Mouse (Mus musculus): ENCODE results near the gene Hpcal1. TPM values are rescaled to one million over a fixed set of nuclear protein-coding genes. Genes with fewer than 3 reads are reported as not detected.

The Hpcal1 gene
- total RNA-seq, 1 experiment: 23.5 TPM

DNA sequence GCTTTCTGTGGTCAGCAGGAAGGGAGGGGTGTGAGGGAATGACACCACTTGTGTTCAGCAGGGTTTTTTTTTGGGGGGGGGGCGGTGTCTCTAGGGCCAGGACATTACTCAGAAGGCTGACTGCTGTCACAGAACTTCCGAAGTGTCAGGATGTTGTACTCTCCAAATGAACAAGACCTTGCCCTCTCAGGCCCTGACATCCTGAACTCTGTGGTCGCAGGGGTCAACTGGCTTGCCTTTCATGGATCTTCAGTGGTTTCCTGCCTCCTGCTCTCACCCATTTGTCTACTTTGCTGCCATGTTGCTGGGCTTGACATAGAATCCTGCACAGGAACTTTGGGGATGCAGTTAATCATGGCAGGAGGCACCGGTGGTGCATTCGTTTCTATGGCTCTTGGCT, 32.1 kb upstream of the Hpcal1 start:
- TF ChIP-seq ZC3H11A (IDR thresholded peaks at IDR 0.05; ENCODE audit: borderline replicate concordance, low read depth, low read length) (no peak), HCFC1 (IDR thresholded peaks at IDR 0.05; ENCODE audit: borderline replicate concordance, insufficient read depth, low read length) (no peak), CHD2 (IDR thresholded peaks at IDR 0.05; ENCODE audit: low read depth, low read length) (no peak), ZNF384 (IDR thresholded peaks at IDR 0.05; ENCODE audit: low read depth, low read length) (no peak), MAFK (IDR thresholded peaks at IDR 0.05; ENCODE audit: insufficient read depth, low read depth, low read length) (no peak)
- Histone ChIP-seq H3K9ac (ENCODE audit: insufficient read depth, low read depth, low read length, poor library complexity, severe bottlenecking) (no peak overlapping the region), H3K36me3 (ENCODE audit: control insufficient read depth, insufficient read depth, low read length, poor library complexity, severe bottlenecking) (no peaks in the 10 kb centered on the region), H3K4me1 (ENCODE audit: control insufficient read depth in 2 of 2, insufficient read depth in 2 of 2, low read length in 2 of 2, poor library complexity in 1 of 2) (peaks cover 0 to 2% of the 10 kb centered on the region in 2 experiments; a peak in 1 of 4 replicates), H3K4me3 (ENCODE audit: insufficient read depth in 1 of 2, low read depth in 1 of 2, low read length in 2 of 2, poor library complexity in 1 of 2, severe bottlenecking in 1 of 2) (no peak overlapping the region), H3K27ac (ENCODE audit: insufficient read depth, low read depth, low read length, poor library complexity, severe bottlenecking) (no peak overlapping the region), H3K9me3 (ENCODE audit: control insufficient read depth, insufficient read depth, low read depth, low read length) (no peaks in the 10 kb centered on the region)
- DNase-seq (ENCODE audit: low read depth, low spot score): no peak
- in situ Hi-C loops (cut with MboI; ENCODE audit: low sequenced_read_pairs in 2 of 2, unreplicated experiment in 2 of 2): loop anchor here in 1 of 2 experiments (10.0 kb wide), 1 partner anchor 84 kb away; no protein-coding TSS in a partner anchor

DNA sequence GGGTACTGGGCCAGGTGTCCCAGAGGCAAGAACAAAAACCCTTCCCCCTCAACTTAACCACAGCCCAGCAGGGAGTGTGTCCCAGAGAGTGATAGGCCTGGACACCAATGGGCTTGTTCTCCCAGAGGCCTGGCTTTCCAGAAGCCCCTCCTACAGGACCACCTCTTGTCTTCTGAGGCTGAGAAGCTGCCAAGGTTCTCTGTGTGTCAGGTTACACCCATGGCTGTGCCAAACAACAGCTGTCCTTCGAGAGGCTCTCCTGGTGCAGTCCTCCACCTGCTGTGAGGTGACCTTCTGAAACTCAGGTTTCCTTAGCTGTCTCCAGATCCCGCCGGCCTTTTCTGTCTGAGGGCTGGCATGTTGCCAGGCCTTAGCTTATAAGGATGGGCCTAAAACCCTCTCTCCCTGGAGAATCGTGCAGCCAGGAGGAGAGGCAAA, 29.2 kb upstream of the Hpcal1 start:
- no peak overlapping the region for H3K27ac ChIP-seq (ENCODE audit: insufficient read depth, low read depth, low read length, poor library complexity, severe bottlenecking)
- H3K4me3 ChIP-seq (ENCODE audit: insufficient read depth in 1 of 2, low read depth in 1 of 2, low read length in 2 of 2, poor library complexity in 1 of 2, severe bottlenecking in 1 of 2): peak overlapping the region in 1 of 2 experiments; percentile 47; a peak in 2 of 4 replicates
- DNase-seq (ENCODE audit: low read depth, low spot score): peak; percentile 79
- peaks cover 0 to 2% of the 10 kb centered on the region in 2 experiments; a peak in 1 of 4 replicates for H3K4me1 ChIP-seq (ENCODE audit: control insufficient read depth in 2 of 2, insufficient read depth in 2 of 2, low read length in 2 of 2, poor library complexity in 1 of 2)
- H3K36me3 ChIP-seq (ENCODE audit: control insufficient read depth, insufficient read depth, low read length, poor library complexity, severe bottlenecking): no peaks in the 10 kb centered on the region
- in situ Hi-C loops (cut with MboI; ENCODE audit: low sequenced_read_pairs in 2 of 2, unreplicated experiment in 2 of 2): no loop called here
- H3K9ac ChIP-seq (ENCODE audit: insufficient read depth, low read depth, low read length, poor library complexity, severe bottlenecking): no peak overlapping the region
- no peak for TF ChIP-seq ZNF384 (IDR thresholded peaks at IDR 0.05; ENCODE audit: low read depth, low read length)
- no peak; the same call in 1 of the 2 replicates for TF ChIP-seq CHD2 (IDR thresholded peaks at IDR 0.05; ENCODE audit: low read depth, low read length)
- TF ChIP-seq ZC3H11A (IDR thresholded peaks at IDR 0.05; ENCODE audit: borderline replicate concordance, low read depth, low read length): no peak
- TF ChIP-seq HCFC1 (IDR thresholded peaks at IDR 0.05; ENCODE audit: borderline replicate concordance, insufficient read depth, low read length): no peak
- TF ChIP-seq MAFK (IDR thresholded peaks at IDR 0.05; ENCODE audit: insufficient read depth, low read depth, low read length): no peak
- no peaks in the 10 kb centered on the region for H3K9me3 ChIP-seq (ENCODE audit: control insufficient read depth, insufficient read depth, low read depth, low read length)

GRCm38 (mm10) chr12:17663991-17664635, 26.5 kb upstream of the Hpcal1 start:
- Histone ChIP-seq H3K9me3 (ENCODE audit: control insufficient read depth, insufficient read depth, low read depth, low read length) (no peaks in the 10 kb centered on the region), H3K27ac (ENCODE audit: insufficient read depth, low read depth, low read length, poor library complexity, severe bottlenecking) (no peak overlapping the region), H3K4me1 (ENCODE audit: control insufficient read depth in 2 of 2, insufficient read depth in 2 of 2, low read length in 2 of 2, poor library complexity in 1 of 2) (peaks cover 0 to 2% of the 10 kb centered on the region in 2 experiments; a peak in 1 of 4 replicates), H3K36me3 (ENCODE audit: control insufficient read depth, insufficient read depth, low read length, poor library complexity, severe bottlenecking) (no peaks in the 10 kb centered on the region), H3K4me3 (ENCODE audit: insufficient read depth in 1 of 2, low read depth in 1 of 2, low read length in 2 of 2, poor library complexity in 1 of 2, severe bottlenecking in 1 of 2) (no peak overlapping the region), H3K9ac (ENCODE audit: insufficient read depth, low read depth, low read length, poor library complexity, severe bottlenecking) (no peak overlapping the region)
- TF ChIP-seq MAFK (IDR thresholded peaks at IDR 0.05; ENCODE audit: insufficient read depth, low read depth, low read length) (no peak), ZNF384 (IDR thresholded peaks at IDR 0.05; ENCODE audit: low read depth, low read length) (no peak), HCFC1 (IDR thresholded peaks at IDR 0.05; ENCODE audit: borderline replicate concordance, insufficient read depth, low read length) (no peak), CHD2 (IDR thresholded peaks at IDR 0.05; ENCODE audit: low read depth, low read length) (no peak), ZC3H11A (IDR thresholded peaks at IDR 0.05; ENCODE audit: borderline replicate concordance, low read depth, low read length) (no peak)
- no peak for DNase-seq (ENCODE audit: low read depth, low spot score)
- in situ Hi-C loops (cut with MboI; ENCODE audit: low sequenced_read_pairs in 2 of 2, unreplicated experiment in 2 of 2): no loop called here

- in situ Hi-C loops (cut with MboI; ENCODE audit: low sequenced_read_pairs in 2 of 2, unreplicated experiment in 2 of 2): no loop called here
Measured at GRCm38 (mm10) chr12:17665906-17666326, 24.7 kb upstream of the Hpcal1 start.

More at GRCm38 (mm10) chr12:17665906-17666326, 24.7 kb upstream of the Hpcal1 start:
- DNase-seq (ENCODE audit: low read depth, low spot score): no peak
- Histone ChIP-seq H3K4me3 (ENCODE audit: insufficient read depth in 1 of 2, low read depth in 1 of 2, low read length in 2 of 2, poor library complexity in 1 of 2, severe bottlenecking in 1 of 2) (no peak overlapping the region), H3K27ac (ENCODE audit: insufficient read depth, low read depth, low read length, poor library complexity, severe bottlenecking) (no peak overlapping the region), H3K9me3 (ENCODE audit: control insufficient read depth, insufficient read depth, low read depth, low read length) (no peaks in the 10 kb centered on the region), H3K36me3 (ENCODE audit: control insufficient read depth, insufficient read depth, low read length, poor library complexity, severe bottlenecking) (no peaks in the 10 kb centered on the region), H3K9ac (ENCODE audit: insufficient read depth, low read depth, low read length, poor library complexity, severe bottlenecking) (no peak overlapping the region), H3K4me1 (ENCODE audit: control insufficient read depth in 2 of 2, insufficient read depth in 2 of 2, low read length in 2 of 2, poor library complexity in 1 of 2) (peaks cover 0 to 2% of the 10 kb centered on the region in 2 experiments; a peak in 1 of 4 replicates)
- no peak for TF ChIP-seq ZC3H11A (IDR thresholded peaks at IDR 0.05; ENCODE audit: borderline replicate concordance, low read depth, low read length)
- no peak for TF ChIP-seq ZNF384 (IDR thresholded peaks at IDR 0.05; ENCODE audit: low read depth, low read length)
- no peak for TF ChIP-seq CHD2 (IDR thresholded peaks at IDR 0.05; ENCODE audit: low read depth, low read length)
- no peak for TF ChIP-seq HCFC1 (IDR thresholded peaks at IDR 0.05; ENCODE audit: borderline replicate concordance, insufficient read depth, low read length)
- TF ChIP-seq MAFK (IDR thresholded peaks at IDR 0.05; ENCODE audit: insufficient read depth, low read depth, low read length): no peak

Data from ES-E14 (cell line).